Mouse (Mus musculus) mouse embryonic stem cell (cell line): Measurements from ENCODE around the gene Zbtb12.

Source experiments
- in situ Hi-C, 2 experiments: fragments of 300-500 bp; cut with MboI; formaldehyde crosslinking; loops; 1 replicate in 1 of 2; 3 replicates in 1 of 2; pipeline ENCODE4 v1.14.3; 2019 to 2020; ENCODE audit warnings: low sequenced_read_pairs in 2 of 2, low pct_unique_long_range_greater_than_20kb in 1 of 2, mixed read lengths in 1 of 2; ENCODE audit not compliant: unreplicated experiment in 1 of 2

Zbtb12 gene

DNA sequence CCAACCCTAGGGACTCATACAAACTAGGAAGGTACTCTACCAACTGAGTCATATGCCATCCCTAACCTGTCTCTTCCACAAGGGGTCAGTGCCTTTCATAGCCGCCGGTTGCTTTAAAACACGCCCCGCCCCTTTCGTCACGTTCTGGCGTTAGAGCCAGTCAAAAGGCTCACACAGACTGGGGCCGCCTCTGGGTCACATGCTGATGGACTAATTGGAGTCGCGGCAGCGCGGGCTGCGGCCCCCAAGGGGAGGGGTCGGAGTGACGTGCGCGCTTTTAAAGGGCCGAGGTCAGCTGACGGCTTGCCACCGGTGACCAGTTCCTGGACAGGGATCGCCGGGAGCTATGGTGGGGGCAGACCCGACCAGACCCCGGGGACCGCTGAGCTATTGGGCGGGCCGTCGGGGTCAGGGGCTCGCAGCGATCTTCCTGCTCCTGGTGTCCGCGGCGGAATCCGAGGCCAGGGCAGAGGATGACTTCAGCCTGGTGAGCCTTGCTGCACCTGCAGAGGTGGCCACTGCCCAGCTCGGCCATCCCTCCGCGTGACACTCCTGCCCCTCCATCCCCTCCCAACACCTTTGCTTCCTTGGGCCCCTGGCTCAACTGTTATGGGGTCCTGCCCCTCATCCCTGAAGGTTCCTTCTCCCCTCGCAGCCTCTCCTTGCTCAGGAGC, 51.9 kb downstream of the Zbtb12 start, which contains the start of gene Neu1:
Gene Neu1 (plus strand): TSS at position 193 of the 674 bp plus-strand sequence.
- in situ Hi-C loops: loop anchor here in 1 of 2 experiments (25.0 kb wide), 1 partner anchor 219 kb away; no protein-coding TSS in a partner anchor

- in situ Hi-C loops: loop anchor here in 1 of 2 experiments (25.0 kb wide), 1 partner anchor 219 kb away; no protein-coding TSS in a partner anchor
These were observed 52.4 kb downstream of the Zbtb12 start for GRCm38 (mm10) chr17:34931735-34932098.

DNA sequence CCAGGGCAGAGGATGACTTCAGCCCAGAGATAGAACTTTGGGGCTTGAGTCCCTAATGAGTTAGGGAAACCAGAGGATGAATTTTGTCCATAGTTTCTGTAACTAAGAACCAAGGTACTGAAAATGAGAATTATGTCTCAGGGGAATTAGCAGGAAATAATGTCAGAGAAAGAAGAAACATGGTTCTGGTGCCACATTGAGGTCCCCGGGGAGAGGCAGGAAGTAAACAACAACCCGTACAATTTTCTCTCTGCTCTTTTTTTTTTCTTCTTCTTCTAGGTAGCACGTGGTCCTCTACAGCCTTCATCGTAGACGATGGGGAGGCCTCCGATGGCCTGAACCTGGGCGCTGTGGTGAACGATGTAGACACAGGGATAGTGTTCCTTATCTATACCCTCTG, 53.0 kb downstream of the Zbtb12 start:
- in situ Hi-C loops: loop anchor here in 1 of 2 experiments (25.0 kb wide), 1 partner anchor 220 kb away; no protein-coding TSS in a partner anchor

DNA sequence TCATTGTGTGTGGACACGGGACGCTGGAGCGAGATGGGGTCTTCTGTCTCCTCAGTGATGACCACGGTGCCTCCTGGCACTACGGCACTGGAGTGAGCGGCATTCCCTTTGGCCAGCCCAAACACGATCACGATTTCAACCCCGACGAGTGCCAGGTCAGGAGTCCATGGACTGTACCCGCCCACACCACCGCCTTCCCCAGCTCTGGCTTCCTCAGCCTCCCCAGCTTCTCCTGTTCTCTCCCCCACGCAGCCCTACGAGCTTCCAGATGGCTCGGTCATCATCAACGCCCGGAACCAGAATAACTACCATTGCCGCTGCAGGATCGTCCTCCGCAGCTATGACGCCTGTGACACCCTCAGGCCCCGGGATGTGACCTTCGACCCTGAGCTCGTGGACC, 54.7 kb downstream of the Zbtb12 start:
- in situ Hi-C loops: loop anchor here in 1 of 2 experiments (25.0 kb wide), 1 partner anchor 222 kb away; no protein-coding TSS in a partner anchor

- in situ Hi-C loops: loop anchor here in 1 of 2 experiments (25.0 kb wide), 1 partner anchor 223 kb away; no protein-coding TSS in a partner anchor
These were observed 55.5 kb downstream of the Zbtb12 start for GRCm38 (mm10) chr17:34934830-34935229.

DNA sequence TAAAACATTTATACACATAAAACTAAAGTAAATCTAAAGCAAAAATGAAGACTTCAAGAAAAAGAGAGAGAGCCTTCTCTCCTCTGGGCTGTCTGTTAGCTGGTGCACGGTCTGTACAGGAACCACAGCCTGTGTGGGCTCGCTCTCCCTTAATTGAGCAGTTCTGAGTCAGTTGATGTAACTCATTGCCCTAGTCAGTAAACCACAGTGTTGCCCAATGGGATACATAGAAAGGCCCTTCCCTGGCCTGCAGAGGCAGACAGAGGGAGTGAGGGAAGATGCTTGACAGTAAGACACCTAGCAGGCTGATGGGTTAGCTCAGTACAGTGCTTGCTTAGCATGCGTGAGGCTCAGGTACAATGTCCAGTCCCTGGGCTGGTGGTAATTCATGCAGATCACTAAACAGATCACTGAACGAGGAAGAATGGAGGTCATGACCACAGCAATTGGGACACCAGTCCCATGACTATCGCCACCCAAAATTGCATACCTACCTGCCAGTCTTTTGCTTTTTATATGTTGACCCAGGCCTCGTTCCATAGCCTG, 58.8 kb downstream of the Zbtb12 start:
- in situ Hi-C loops: loop anchor here in 1 of 2 experiments (25.0 kb wide), 1 partner anchor 226 kb away; no protein-coding TSS in a partner anchor

DNA sequence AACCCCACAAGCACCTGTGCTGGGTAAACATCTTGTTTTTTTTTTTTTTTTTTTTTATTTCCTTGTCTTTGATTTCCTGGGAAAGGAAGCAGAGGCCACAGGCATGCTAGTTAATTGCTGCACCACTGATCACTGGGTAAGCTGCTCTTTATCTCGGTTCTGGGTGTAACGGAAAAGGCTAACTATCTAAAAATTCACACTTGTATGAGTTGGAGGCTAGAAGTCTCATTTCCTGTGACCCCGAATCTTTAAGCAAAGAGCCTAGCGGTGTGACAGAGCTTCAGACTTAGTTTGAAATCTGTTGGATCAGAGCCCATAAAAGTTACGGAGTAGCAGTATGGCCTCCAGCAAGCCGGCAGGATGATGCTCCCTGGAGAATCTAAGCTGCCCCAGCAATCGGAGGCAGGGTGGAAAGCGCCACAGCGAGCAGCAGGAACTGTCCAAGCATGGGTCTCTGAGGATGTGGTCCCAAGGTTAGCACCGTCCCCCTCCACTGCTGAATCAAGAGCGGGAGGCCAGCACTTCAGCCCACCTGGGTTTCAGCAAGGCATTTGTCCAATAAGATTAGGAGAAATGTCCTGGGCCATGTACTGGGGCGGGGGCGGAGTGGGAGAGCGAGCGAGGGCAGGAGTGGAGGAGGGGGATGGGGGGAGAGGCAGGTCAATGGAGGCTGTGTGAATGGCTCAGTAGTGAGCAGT, 62.2 kb downstream of the Zbtb12 start:
- in situ Hi-C loops: loop anchor here in 1 of 2 experiments (5.0 to 25.0 kb wide), 3 partner anchors 84 to 297 kb away; partner anchors contain the start of genes Atf6b and Fkbpl

DNA sequence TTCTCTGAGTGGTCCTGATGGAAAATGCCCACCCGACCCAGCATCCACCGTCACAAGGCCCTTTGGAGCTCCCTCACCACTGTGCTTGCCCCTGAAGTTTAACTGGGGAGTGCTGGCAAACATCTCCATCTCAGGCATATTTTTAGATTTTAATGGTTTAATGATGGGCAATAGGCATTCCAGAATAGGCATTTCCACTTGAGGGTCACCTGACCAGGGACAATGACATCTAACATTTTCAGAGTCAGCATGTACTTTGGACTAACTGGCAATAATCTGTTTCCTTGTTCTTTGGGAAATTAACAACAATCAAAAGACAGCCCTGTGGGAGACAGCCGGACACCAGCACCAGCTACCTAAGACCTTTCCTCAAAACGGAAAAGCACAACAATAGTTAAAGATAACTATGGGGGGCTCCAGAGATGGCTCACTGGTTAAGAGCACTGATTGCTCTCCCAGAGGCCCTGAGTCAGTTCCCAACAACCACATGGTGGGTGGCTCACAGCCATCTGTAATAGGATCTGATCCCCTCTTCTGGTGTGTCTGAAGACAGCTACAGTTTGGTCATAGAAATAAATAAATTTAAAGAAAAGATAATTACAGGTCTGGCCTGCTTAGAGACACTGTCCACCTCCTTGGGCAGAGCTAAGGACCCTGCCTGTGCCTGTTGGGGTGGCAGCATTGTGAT, 64.0 kb downstream of the Zbtb12 start:
- in situ Hi-C loops: loop anchor here in 1 of 2 experiments (5.0 to 25.0 kb wide), 3 partner anchors 86 to 298 kb away; partner anchors contain the start of genes Atf6b and Fkbpl

DNA sequence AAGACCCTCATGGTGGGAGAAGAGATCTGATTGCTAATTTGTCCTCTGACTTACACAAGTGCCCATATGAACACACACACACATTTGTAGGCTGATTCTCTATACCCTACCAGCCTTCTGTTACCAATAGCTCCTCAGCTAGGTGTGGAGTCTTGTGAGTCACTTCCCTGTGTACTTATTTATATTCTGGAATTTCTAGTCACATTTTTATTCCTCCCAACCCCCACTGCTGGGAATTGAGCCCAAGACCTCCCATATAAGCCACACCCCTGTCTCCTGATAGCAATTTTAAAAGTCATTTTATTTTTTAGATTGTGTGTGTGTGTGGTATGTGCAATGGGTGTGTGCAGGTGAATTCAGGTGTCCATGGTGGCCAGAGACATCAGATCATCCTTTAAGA, 65.1 kb downstream of the Zbtb12 start:
- in situ Hi-C loops: loop anchor here in 1 of 2 experiments (5.0 to 25.0 kb wide), 3 partner anchors 87 to 300 kb away; partner anchors contain the start of genes Atf6b and Fkbpl
